In genomic region chr3:67429338-67429998, GRCm38 (mm10) we compare ENCODE assay signal across 8 mouse cellular contexts. TPM values are rescaled to one million over a fixed set of nuclear protein-coding genes. Genes with fewer than 3 reads are reported as not detected.
DNase-seq lines count a peak whose midpoint lies in the region; ATAC-seq and TF ChIP-seq lines count a peak whose summit lies in the region.

No protein-coding gene starts in this region.

- TF ChIP-seq CTCF in left cerebral cortex, adult 2 months (IDR thresholded peaks at IDR 0.05) = peak; percentile 29

- intact Hi-C loops in left cerebral cortex, adult 2 months (cut with DNase I) = no loop called here
- intact Hi-C loops in left cerebral cortex, postnatal 36 days (cut with DNase I) = no loop called here

- WGBS in hindbrain, embryonic 14.5 days = 35% methylated on average over 8 of the region's 8 CpGs
- WGBS in midbrain, embryonic 14.5 days = 31% methylated on average over 8 of the region's 8 CpGs

- H3K9me3 ChIP-seq in hindbrain, embryonic 14.5 days (ENCODE audit: control insufficient read depth, low read length) = 0 out of 2 replicates have a peak, but pooled peaks cover 20% of the 10 kb centered on the region
- no peaks in the 10 kb centered on the region for H3K9me3 ChIP-seq in midbrain, embryonic 14.5 days (ENCODE audit: control insufficient read depth, low read length)

- no peaks in the 10 kb centered on the region for H3K27me3 ChIP-seq in hindbrain, embryonic 14.5 days (ENCODE audit: control insufficient read depth, insufficient read depth, low read length)
- H3K27me3 ChIP-seq in midbrain, embryonic 14.5 days (ENCODE audit: control insufficient read depth, insufficient read depth, low read length) = no peaks in the 10 kb centered on the region

- H3K27ac ChIP-seq in left cerebral cortex, adult 2 months = no peak overlapping the region
- no peak overlapping the region for H3K27ac ChIP-seq in hindbrain, embryonic 14.5 days
- no peak overlapping the region for H3K27ac ChIP-seq in midbrain, embryonic 14.5 days (replicated peaks; ENCODE audit: low read depth, low read length)

- peak overlapping the region; percentile 86 for H3K9ac ChIP-seq in hindbrain, embryonic 14.5 days
- H3K9ac ChIP-seq in midbrain, embryonic 14.5 days (replicated peaks; ENCODE audit: low read length) = peak overlapping the region; percentile 36; the same call in 1 of the 2 replicates

- H3K4me1 ChIP-seq in hindbrain, embryonic 14.5 days (replicated peaks; ENCODE audit: control insufficient read depth, insufficient read depth, low read length) = peaks cover 8% of the 10 kb centered on the region; the same call in 1 of the 2 replicates
- peaks cover 7% of the 10 kb centered on the region for H3K4me1 ChIP-seq in midbrain, embryonic 14.5 days (ENCODE audit: control insufficient read depth, insufficient read depth, low read length)

- peak overlapping the region; percentile 80 for H3K4me2 ChIP-seq in hindbrain, embryonic 14.5 days (replicated peaks)
- H3K4me2 ChIP-seq in midbrain, embryonic 14.5 days (ENCODE audit: low read length) = peak overlapping the region; percentile 58

- H3K4me3 ChIP-seq in left cerebral cortex, adult 2 months = peak overlapping the region; percentile 93
- peak overlapping the region; percentile 92 for H3K4me3 ChIP-seq in hindbrain, embryonic 14.5 days (replicated peaks; ENCODE audit: low read length)
- peak overlapping the region; percentile 71 for H3K4me3 ChIP-seq in midbrain, embryonic 14.5 days (replicated peaks; ENCODE audit: low read depth, low read length)

- peaks cover 26% of the 10 kb centered on the region for H3K36me3 ChIP-seq in hindbrain, embryonic 14.5 days (replicated peaks; ENCODE audit: control insufficient read depth, insufficient read depth)
- peaks cover 25% of the 10 kb centered on the region for H3K36me3 ChIP-seq in midbrain, embryonic 14.5 days (ENCODE audit: control insufficient read depth, insufficient read depth, low read length)

- peak; percentile 10 for ATAC-seq in common myeloid progenitor, adult 5-6 weeks (replicated peaks; ENCODE audit: low read depth, poor library complexity, severe bottlenecking)
- ATAC-seq in hindbrain, embryonic 14.5 days (ENCODE audit: low FRiP score) = peak; percentile 85
- peak; percentile 71 for ATAC-seq in midbrain, embryonic 14.5 days (ENCODE audit: low FRiP score, low TSS enrichment)

- DNase-seq in left cerebral cortex, adult 2 months (ENCODE audit: extremely low spot score in 1 of 2, low spot score in 2 of 2) = no peak
- no peak for DNase-seq in left cerebral cortex, postnatal 36 days (ENCODE audit: low spot score in 2 of 2)
- peak; percentile 26 for DNase-seq in hindbrain, embryonic 14.5 days (ENCODE audit: low spot score)
- DNase-seq in midbrain, embryonic 14.5 days = no peak
- DNase-seq in right cerebral cortex, postnatal 10 days (ENCODE audit: low spot score in 2 of 2) = no peak
- no peak for DNase-seq in layer of hippocampus, adult 18-20 months (ENCODE audit: low spot score in 2 of 2)
- no peak for DNase-seq in thymus, postnatal 0 days (ENCODE audit: low spot score)

RNA-seq across cellular contexts. Expression of gene Gfm1, which starts 0.4 kb away (rescaled TPM):
- total RNA-seq in left cerebral cortex, adult 2 months (2021) = 10 to 100 TPM; 41.9 to 57.5 TPM
- 10 to 100 TPM; 50.9 to 52.1 TPM for total RNA-seq in left cerebral cortex, postnatal 36 days (2021)
- 47.5 and 53.8 TPM in 2 replicates for total RNA-seq in common myeloid progenitor, adult 5-6 weeks (2017)
- polyA plus RNA-seq in hindbrain, embryonic 14.5 days (2014; fragmentation: Nextera tagmentation; extraction: Ambion mirVana) = 34.3 and 35.6 TPM in 2 replicates
- polyA plus RNA-seq in midbrain, embryonic 14.5 days (2014; fragmentation: Nextera tagmentation; extraction: Ambion mirVana) = 26.1 and 34.3 TPM in 2 replicates
- 10 to 100 TPM; 52.1 to 57.7 TPM for total RNA-seq in layer of hippocampus, adult 18-20 months (2021)
- polyA plus RNA-seq in thymus, postnatal 0 days (2015; fragmentation: Nextera tagmentation; extraction: Ambion mirVana) = 40.1 and 44.0 TPM in 2 replicates

RNA-seq across cellular contexts. Expression of gene Lxn, which starts 34.3 kb away (rescaled TPM):
- 10 to 100 TPM; 29.9 to 36.4 TPM for total RNA-seq in left cerebral cortex, adult 2 months (2021)
- total RNA-seq in left cerebral cortex, postnatal 36 days (2021) = 10 to 100 TPM; 34.9 to 39.4 TPM
- 9.3 and 13.7 TPM in 2 replicates for total RNA-seq in common myeloid progenitor, adult 5-6 weeks (2017)
- polyA plus RNA-seq in hindbrain, embryonic 14.5 days (2014; fragmentation: Nextera tagmentation; extraction: Ambion mirVana) = 195 and 204 TPM in 2 replicates
- polyA plus RNA-seq in midbrain, embryonic 14.5 days (2014; fragmentation: Nextera tagmentation; extraction: Ambion mirVana) = 237 and 247 TPM in 2 replicates
- total RNA-seq in layer of hippocampus, adult 18-20 months (2021) = 10 to 100 TPM; 45.4 to 49.6 TPM
- 56.5 and 66.1 TPM in 2 replicates for polyA plus RNA-seq in thymus, postnatal 0 days (2015; fragmentation: Nextera tagmentation; extraction: Ambion mirVana)

RNA-seq across cellular contexts. Expression of gene Gm17402, which starts 54.5 kb away (rescaled TPM):
- not detected for total RNA-seq in left cerebral cortex, adult 2 months (2021)
- not detected for total RNA-seq in left cerebral cortex, postnatal 36 days (2021)
- total RNA-seq in common myeloid progenitor, adult 5-6 weeks (2017) = not detected in 2 replicates
- polyA plus RNA-seq in hindbrain, embryonic 14.5 days (2014; fragmentation: Nextera tagmentation; extraction: Ambion mirVana) = not detected in 2 replicates
- not detected in 2 replicates for polyA plus RNA-seq in midbrain, embryonic 14.5 days (2014; fragmentation: Nextera tagmentation; extraction: Ambion mirVana)
- total RNA-seq in layer of hippocampus, adult 18-20 months (2021) = not detected
- polyA plus RNA-seq in thymus, postnatal 0 days (2015; fragmentation: Nextera tagmentation; extraction: Ambion mirVana) = not detected in 2 replicates

RNA-seq across cellular contexts. Expression of gene Mlf1, which starts 55.6 kb away (rescaled TPM):
- 1 to 10 TPM in 1 of 2 experiments, under 1 TPM in 1; 0.96 to 1.2 TPM for total RNA-seq in left cerebral cortex, adult 2 months (2021)
- 1 to 10 TPM in 1 of 2 experiments, under 1 TPM in 1; 1.00 to 1.2 TPM for total RNA-seq in left cerebral cortex, postnatal 36 days (2021)
- 1.9 and 2.5 TPM in 2 replicates for total RNA-seq in common myeloid progenitor, adult 5-6 weeks (2017)
- 28.7 and 45.3 TPM in 2 replicates for polyA plus RNA-seq in hindbrain, embryonic 14.5 days (2014; fragmentation: Nextera tagmentation; extraction: Ambion mirVana)
- polyA plus RNA-seq in midbrain, embryonic 14.5 days (2014; fragmentation: Nextera tagmentation; extraction: Ambion mirVana) = 34.3 and 34.4 TPM in 2 replicates
- 1 to 10 TPM in 1 of 2 experiments, under 1 TPM in 1; 0.61 to 2.0 TPM for total RNA-seq in layer of hippocampus, adult 18-20 months (2021)
- 4.7 and 5.0 TPM in 2 replicates for polyA plus RNA-seq in thymus, postnatal 0 days (2015; fragmentation: Nextera tagmentation; extraction: Ambion mirVana)

Comparison
In these comparisons a context has a peak if more than half of its experiments do, and no peak if none do; other contexts are left out.
1. ATAC-seq: peak in every context shown above with its lines; median percentile 85 in hindbrain, embryonic 14.5 days; 71 in midbrain, embryonic 14.5 days; 10 in common myeloid progenitor, adult 5-6 weeks.